Mouse (Mus musculus): ENCODE data around the gene Avpr2.
A peak's percentile ranks its signal among the peaks of the same experiment; 100 is the strongest.

Avpr2 gene

GRCm38 (mm10) chrX:73891551-73892152, at the start of gene Avpr2:
Gene Avpr2 (plus strand): TSS chrX:73892102.
- DNase-seq, result no peak

- peak; percentile 81 for DNase-seq
These were observed 37.4 kb upstream of the Avpr2 start for GRCm38 (mm10) chrX:73854326-73855086.

DNA sequence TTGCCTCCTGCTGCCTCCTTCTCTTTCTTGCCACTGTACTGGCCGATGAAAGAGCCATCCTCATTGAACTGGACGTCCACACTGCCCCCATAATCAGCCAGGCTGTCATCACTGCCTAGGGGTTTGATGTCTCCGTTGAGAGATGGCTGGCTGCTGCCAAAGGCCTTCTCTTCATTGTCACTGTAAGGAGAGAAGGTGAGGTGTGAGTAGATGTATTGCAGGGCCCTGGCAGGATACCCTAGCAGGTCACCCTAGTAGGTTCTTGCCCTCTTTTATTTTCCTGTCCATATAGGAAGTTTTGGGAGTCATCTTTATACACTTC, 36.9 kb upstream of the Avpr2 start:
- no peak for DNase-seq

- DNase-seq, result no peak
These were observed 27.2 kb upstream of the Avpr2 start for GRCm38 (mm10) chrX:73864692-73865091.

- DNase-seq, result peak; percentile 30
These were observed 24.6 kb upstream of the Avpr2 start for GRCm38 (mm10) chrX:73867256-73867655.

DNA sequence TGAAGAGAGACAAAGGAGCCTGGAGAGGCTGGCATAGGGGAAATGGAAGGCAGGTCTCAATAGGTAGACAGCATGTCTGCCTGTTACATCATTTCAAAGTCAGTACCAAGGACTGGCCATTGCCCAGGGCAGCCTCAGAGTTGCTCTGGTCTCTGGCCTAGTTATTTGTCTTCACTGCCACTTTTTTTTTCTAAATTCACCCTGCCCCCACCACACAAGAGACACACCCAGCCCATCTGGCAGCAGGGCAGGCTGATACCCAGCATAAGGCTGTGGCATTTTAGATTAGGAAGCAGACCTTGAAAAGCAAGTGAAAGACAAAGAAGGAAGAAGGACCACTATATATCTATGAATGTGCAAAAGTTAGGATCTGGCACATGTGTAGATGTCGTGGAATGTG, 24.1 kb upstream of the Avpr2 start:
- DNase-seq, result no peak

- DNase-seq, result no peak
These were observed 22.6 kb upstream of the Avpr2 start for GRCm38 (mm10) chrX:73869334-73869733.

GRCm38 (mm10) chrX:73871474-73871873, 20.4 kb upstream of the Avpr2 start:
- no peak for DNase-seq

GRCm38 (mm10) chrX:73871956-73872355, 19.9 kb upstream of the Avpr2 start:
- DNase-seq, result peak; percentile 30

- no peak for DNase-seq
These were observed 16.0 kb upstream of the Avpr2 start for GRCm38 (mm10) chrX:73875881-73876280.

DNA sequence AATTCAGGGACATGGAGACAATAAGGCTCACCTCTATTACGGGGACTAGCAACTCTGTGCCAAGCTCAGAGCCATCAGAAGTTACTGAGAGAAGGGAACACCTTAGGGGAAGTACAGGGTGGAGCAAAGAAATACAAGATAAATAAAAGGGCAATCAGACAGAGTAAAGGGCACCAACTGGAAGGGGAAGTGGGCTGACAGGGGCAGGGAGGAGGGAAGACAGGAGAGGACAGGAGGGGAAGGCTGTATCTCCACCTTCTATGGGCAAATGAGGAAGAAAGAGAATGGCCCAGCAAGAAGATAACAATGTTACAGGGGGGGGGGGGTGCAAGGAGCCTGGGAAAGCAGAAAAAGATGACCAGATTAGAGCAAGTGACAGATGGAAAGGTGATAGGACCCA, 14.9 kb upstream of the Avpr2 start:
- DNase-seq, result no peak

GRCm38 (mm10) chrX:73880194-73881035, 11.5 kb upstream of the Avpr2 start:
- DNase-seq, result peak; percentile 77

GRCm38 (mm10) chrX:73881036-73881427, 10.9 kb upstream of the Avpr2 start:
- DNase-seq, result no peak

DNA sequence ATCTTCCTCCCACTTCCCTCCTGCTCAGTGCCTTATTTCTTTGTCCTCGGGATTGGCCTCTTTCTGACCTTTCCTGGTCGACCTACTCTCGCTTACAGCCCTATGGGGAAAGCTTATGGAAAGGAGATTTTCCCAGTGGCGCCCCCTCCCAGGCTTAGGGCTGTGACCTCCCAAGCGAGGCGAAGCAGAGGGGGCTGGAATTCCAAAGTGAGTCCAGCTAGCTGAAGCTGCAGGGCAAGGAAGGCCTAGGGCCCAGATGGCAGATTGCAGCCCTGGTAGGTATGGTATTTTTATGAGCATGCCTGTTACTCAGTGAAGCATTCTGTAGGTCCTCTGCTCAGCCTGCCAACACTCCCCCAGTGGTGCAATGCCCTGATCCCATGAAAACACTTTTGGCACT, 10.4 kb upstream of the Avpr2 start:
- peak; percentile 34 for DNase-seq

- DNase-seq, result peak; percentile 68
These were observed 931 bp downstream of the Avpr2 start for GRCm38 (mm10) chrX:73892833-73893232.

- DNase-seq, result peak; percentile 61
These were observed 3.8 kb downstream of the Avpr2 start, which contains the start of gene L1cam for GRCm38 (mm10) chrX:73895719-73896118. Gene L1cam (minus strand): TSS chrX:73896105.

DNA sequence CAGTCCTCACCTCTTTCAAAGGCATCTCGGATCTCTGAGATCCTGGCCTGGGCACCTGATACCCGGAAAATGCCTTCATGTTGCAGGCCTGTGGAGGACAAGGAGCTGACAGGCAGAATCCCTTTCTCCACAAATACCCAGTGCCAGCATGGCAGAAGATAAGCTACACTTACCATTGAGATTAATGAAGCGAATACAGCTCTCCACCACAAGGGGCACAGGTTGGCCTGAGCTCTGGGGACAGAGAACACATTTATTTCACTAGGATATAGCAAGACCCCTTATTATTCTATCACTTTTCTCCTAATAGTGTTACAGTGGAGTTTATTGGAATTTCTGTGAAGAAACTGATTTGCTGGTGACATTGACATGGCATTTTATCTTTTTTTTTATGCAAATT, 6.1 kb downstream of the Avpr2 start:
- no peak for DNase-seq

DNA sequence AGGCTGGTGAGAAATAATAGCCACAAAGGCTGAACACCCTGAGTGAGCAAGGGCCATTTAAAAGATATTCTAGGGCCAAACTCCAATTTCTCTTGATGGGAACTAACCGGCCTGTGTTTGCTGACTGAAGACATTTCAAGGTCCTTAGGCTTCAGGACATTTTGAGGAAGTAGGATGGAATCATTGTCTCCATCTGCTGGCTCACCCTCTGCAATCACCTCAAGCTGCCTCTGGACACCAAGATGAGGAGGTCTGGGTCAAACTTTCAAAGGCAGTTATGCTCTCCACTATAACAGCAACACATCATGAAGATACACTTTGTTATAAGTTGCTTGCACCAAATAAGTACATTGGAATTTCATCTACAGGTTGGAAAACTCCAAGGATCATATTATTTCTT, 18.1 kb downstream of the Avpr2 start:
- DNase-seq, result no peak

DNA sequence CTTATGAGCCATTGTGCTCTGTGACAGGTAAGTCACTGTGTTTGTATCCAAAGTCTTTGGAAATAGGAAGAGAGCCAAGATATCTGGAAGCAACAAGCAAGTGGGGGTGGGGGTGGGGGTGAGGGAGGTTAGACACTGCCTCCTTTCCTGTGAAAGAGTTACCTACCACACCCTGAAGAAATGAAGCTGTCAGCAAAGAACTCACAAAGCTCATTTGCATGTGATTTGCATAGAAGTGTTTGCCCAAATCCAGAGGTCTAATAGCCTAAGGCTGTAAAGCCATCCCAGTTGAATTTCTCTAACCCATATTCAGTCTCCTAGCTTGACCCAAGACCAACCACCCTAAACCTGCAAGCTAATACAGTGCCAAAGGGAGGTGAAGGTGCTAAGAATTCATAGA, 18.5 kb downstream of the Avpr2 start:
- DNase-seq, result no peak

GRCm38 (mm10) chrX:73911156-73911555, 19.3 kb downstream of the Avpr2 start:
- DNase-seq, result no peak

DNA sequence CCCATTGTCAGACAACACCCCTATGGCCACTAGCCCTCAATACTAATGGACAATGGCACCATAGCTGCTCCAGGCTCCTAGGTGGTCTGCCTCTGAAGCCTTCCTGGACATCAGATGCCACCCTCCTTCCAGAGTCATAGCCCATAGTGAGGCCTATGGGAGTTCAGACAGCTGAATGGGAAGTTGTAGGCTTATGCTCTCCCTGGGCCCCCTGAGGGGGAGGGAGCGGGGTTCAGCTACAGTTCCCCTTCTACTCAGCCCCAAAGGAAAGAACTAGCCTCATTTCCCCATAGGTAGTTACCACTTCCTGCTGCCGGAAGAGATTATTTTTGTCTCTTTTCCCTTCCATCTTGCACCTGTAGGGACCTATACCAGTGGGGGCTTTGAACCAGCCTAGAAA, 19.7 kb downstream of the Avpr2 start:
- no peak for DNase-seq

DNA sequence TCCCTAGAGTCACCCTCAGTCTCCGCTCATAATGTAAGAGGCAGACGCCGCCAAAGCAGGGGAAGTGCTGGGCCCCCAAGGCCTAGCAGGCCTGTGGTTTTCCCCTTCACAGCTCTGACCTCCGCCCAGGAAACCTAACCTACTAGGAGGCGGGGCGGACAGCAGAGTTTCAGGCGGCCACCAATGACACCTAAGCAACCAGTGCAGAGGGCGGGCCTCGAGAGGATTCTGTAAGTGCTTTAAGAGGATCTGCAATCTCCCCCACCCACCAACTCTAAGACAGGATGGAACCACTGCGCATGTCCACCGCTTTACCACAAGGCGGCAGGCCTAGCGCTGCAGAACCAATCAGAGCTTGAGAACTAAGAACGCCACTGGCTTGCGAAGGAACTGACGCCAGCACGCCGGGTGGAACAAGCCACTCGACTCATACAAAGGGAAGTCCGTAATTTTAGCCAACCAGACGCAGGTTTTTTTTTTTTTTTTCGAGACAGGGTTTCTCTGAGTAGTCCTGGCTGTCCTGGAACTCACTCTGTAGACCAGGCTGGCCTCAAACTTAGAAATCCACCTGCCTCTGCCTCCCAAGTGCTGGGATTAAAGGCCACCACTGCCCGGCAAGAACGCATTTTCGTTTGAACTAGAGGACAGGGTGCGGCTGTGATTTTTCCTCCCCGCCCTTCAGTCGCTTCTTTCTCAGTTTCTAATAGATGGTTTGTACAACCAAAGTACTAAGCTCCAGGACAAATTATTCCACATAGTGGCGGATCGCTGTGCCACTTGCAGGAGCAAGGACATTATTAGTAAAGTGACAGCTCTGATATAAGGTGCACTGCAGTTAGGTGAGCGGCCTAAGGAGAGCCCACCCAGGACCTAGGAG, 23.2 kb downstream of the Avpr2 start:
- peak; percentile 96 for DNase-seq

DNA sequence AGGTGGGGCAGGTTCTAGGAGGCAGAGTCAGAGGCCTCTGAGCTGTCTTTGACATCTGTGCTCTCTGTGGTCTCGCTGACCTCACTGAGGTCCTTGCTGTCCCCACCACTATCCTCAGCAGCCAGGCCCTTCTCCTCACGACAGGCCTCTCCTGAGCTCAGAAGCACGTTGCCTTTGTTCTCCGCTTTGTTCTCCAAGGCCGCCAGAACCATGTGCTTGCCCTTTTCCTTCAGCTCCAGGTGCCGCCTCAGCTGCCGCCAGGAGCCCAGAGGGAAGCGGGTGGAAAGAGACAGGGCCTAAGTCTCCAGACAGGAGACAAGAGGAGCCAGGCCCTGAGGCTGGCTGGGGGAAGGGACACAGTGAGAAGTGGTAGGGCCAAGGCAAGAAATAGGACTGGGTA, 25.0 kb downstream of the Avpr2 start:
- no peak for DNase-seq

Measured in cerebellum, adult 9-11 months (tissue).